Mouse (Mus musculus) hematopoietic stem cell, adult 5-6 weeks (primary cell): Measurements from ENCODE around the gene Fam187b. TPM values are rescaled to one million over a fixed set of nuclear protein-coding genes. Genes with fewer than 3 reads are reported as not detected.

ENCODE experiments used
- ATAC-seq, 2 experiments: fragments of 125-278 bp in 1 of 2; replicated peaks in 1 of 2; 2 replicates each; pipeline ENCODE4 v1.8.0; 2016 to 2017; ENCODE audit warnings: inconsistent platforms in 2 of 2, mild to moderate bottlenecking in 2 of 2, moderate number of reproducible peaks in 2 of 2, low read depth in 1 of 2, moderate TSS enrichment in 1 of 2; ENCODE audit not compliant: low FRiP score in 2 of 2, poor library complexity in 2 of 2, severe bottlenecking in 2 of 2, insufficient read depth in 1 of 2, low TSS enrichment in 1 of 2
- total RNA-seq: library from RNA; stranded (forward); fragments of 172-1452, 232-1000 nt; gene quantifications from 2 replicates; pipeline ENCODE4 v1.2.3, GENCODE M21; 2017

The Fam187b gene
- total RNA-seq, 1 experiment from 2014 or later: not detected

DNA sequence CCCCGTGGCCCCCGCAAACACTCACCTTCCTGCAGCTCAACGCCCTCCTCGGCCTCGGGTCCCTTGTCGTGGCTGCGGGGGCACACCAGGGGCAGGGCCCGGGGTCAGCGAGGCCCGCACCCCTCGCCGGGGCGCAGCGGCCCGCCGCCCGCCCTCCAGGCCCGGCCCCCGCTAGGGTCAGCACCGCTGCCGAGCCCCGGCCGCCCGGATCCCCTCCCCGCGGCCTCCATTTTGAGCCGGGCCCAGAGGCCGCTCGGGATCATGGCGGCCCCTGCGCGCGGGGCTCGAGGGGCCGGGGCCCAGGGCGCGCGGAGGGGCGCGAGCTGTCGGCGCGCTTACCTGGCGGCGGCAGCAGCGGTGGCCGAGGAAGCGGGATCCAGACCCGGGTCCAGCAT, 17.2 kb upstream of the Fam187b start:
- ATAC-seq: no peak

DNA sequence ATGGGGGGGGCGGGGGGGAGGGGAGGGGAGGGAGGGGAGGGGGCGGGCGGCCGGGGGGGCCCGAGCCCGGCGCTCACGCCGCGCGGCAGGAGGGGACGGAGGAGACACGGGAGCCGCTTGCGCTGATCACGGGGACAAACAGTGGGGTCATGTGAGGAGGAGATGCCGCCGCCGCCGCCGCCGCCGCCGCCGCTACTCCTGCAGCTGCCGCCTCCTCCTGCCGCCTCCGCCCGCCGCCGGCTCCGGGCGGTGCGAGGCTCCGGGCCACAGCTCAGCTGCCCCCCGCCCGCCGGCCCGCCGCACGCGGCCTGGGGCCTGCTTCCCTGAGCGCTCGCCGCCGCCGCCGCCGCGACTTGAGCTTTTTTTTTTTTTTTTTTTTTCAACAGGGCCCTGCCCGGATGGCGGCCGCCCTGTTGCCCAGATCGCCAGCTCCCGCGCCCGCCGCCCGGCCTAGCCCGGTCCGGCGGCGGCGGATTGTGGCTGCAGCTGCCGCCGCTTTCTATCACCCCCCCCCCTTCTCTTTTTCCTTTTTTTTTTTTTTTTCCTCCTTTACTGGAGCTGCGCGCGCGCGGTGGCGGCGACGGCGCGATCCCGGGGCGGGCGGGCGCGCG, 16.7 kb upstream of the Fam187b start, which contains the start of gene Usf2:
Usf2 (minus strand) TSS at position 48 of the 611 bp plus-strand sequence.
- ATAC-seq: peak; percentile 47 to 64; a peak in 3 of 4 replicates

DNA sequence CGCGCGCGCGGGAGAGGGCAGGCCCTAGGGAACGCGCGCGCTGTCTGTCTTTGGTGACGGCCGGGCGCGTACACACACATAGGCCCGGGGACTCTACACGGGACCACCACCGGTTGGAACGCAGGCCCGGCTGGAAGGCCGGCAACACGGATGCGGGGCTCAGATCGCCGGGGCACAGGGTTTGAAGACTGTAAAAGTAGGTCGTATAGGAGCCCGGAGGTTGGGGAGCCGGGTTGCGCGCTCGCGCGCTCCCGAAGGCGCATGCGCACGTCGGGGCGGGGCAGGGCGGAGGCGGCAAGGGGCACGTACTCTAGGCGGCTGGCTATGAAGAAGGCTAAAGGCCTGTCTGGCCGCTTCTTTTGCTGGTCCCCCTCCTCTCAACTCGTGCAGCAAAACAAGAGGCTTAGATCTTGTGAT, 16.2 kb upstream of the Fam187b start:
- peak; percentile 30 to 54 for ATAC-seq

- ATAC-seq: no peak
Measured at GRCm38 (mm10) chr7:30958109-30958865, 15.3 kb upstream of the Fam187b start.

DNA sequence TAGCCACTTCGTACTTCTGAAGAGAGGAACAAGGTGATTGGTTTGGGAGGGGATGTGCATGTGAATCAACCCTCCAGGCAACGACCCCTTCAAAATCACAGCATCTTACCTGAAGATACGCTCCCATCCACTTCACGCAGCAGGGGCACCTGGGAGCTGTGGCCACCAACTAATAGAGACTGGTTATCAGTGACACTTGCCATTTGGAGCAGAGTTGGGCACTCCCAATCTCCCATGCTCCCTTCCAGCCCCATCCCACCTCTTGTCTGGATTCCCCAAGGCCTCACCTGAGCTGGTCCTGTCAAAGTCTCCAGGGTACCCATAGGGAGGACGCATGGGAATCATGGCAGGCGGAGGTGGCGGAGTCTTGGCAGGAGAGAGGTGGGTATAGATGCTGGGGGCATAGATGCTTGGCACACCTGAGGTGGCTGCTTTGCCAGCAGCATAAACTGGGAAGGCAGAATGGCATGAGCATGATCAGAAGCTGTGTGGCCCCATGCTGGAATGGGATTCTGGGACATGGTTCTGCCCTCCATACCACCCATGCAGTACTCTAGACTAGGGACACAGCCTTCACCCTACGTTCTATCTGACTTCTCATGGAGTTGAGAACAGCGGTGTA, 14.6 kb upstream of the Fam187b start:
- no peak for ATAC-seq

GRCm38 (mm10) chr7:30959786-30960349, 13.7 kb upstream of the Fam187b start:
- ATAC-seq: no peak

GRCm38 (mm10) chr7:30962862-30963261, 10.7 kb upstream of the Fam187b start:
- no peak for ATAC-seq

DNA sequence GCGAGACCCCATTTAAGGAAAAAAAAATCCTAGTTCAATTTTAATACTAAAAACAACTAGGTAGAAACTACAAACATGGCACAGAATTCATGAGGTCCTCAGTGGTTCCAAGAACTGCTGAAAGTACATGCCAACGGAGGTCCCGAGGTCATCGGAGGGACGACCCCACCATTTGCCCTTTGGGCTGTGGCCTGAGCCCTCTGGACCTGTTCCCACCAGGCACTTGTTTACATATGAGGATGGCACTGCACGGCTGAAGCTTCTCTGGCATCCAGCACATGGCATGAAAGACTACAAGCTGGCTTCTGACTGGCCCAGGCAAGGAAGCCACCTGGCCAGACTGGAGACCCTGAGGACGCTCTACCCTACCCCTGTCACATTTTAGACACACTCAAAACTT, 9.2 kb upstream of the Fam187b start:
- ATAC-seq: no peak

GRCm38 (mm10) chr7:30965677-30966076, 7.9 kb upstream of the Fam187b start:
- ATAC-seq: no peak

DNA sequence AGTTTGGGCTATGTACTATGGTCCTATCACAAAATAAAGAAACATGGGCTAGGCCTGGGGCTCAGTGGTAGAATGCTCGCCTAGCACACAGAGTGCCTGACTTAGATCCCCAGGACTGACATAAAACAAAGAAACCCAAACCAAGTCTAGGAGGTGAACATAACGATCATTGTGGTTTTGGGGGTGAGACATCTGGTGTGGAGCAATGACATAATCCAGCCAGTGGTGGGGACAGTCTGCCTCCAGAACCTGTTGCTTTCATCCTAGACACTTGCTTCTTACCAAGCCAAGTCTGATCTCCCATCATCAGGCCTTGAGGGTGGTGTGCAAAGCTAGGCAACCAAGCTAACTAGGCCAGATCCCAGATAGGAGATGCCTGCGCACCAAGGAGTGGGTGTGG, 6.9 kb upstream of the Fam187b start:
- peak; percentile 29 to 44; a peak in 1 of 4 replicates for ATAC-seq

DNA sequence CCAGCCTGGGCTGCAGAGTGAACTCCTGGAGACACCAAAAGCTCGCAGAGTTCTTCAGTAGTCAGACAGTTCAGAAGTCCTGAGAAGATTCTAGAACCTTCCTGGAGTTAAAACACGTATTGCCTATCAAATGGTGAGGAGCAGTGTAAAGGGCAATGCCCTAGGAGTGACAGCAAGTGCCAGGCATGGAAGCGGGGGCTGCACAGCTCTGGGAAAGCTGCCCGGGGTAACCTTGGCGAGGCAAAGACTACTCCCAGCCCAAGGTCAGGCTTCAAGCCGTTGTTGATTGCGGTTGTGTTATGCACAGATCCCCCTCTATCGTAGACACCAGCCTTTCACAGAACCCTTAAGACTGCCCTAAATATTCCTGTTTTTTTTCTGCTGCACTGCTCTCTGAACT, 5.0 kb upstream of the Fam187b start:
- ATAC-seq: no peak

DNA sequence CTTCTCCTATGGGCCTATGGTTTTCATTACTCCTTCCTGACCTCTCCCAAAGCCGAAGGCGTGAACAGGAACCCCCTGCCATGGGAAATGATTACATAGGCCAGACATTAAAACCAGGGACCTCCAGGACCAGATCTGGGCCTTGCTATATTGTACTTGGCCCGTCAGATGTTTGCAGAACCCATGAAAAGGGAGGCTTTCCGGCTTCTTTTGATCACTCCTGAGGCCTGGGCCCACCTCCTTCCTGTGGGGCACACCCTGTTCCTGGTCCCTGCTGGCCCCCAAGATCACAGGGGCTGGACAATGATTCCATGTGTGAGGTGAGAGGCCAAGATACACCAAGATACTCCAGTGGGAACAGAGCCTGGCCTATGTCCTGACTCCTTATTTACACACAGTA, 4.4 kb upstream of the Fam187b start:
- no peak for ATAC-seq

DNA sequence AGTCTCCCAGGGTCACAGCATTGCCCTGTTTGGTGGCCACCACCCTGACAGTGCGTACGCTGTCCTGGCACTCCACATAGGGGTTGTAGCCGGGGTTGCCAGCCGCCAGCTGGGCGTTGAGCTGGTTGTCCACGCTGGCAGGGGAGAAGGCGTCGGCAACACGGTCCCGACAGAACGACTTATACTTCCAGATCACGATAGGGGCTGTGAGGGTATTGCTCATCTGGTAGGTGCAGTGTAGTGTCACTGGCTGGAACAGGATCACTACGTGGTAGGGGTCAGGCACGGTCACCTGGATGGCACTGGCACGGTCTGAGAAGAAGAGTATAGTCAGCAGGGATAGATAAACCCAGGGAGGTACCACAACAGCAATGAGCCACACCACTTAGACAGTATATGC, 1.7 kb upstream of the Fam187b start:
- no peak for ATAC-seq

DNA sequence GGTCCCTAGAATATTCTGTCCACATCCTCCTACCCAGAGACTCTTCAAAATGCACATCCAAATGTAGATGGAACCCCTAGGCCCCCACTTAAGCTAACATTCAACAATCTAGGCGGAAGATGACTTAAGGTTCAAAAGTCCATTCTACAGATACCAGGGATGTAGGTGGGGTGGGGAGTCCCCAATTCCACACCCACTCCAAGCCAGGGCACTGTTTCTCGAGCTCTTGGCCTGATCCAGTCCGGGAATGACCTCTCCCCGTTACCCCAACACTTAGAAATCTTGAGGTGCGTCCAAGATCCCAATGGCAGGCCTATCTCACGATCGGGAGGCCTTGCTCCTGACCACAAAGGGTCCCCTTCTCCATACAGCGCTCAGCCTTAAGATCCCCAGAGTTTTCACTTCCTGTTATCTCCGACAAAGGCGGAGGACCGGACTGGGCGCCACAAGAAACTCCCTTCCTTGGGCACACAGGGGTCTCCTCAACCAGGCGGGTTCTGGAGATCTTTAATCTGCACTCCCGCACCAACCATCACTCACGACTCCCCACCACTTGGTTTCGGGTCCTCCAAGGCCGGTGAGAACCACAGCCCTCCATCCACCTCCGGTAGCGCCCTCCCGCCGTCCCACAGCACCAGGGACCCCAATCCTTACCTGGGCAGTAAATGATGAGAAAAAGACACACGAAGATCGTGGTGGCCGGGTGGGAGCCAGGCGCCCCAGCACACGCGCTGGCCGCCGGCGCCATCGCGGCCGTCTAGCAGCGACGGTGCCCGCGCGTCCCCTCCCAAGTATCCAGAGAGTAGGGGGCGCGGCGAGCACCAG, 952 bp upstream of the Fam187b start:
- no peak for ATAC-seq

DNA sequence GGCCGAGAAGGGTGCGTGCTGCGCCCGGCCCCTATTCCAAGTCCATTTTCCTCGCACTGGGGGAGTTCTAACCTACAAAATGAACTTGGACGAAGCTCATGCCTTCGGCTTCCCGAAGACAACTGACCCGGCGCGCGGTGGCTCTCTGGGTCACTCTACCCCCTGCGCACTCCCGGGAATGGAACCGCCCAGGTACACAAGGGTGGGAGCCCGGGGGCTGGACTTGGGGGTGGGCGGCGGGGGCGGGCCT, 414 bp upstream of the Fam187b start, which contains the start of gene Lsr:
Lsr (minus strand) TSS at position 214 of the 250 bp plus-strand sequence.
- no peak for ATAC-seq

- ATAC-seq: no peak
Measured at GRCm38 (mm10) chr7:30981703-30982102, 8.1 kb downstream of the Fam187b start.

DNA sequence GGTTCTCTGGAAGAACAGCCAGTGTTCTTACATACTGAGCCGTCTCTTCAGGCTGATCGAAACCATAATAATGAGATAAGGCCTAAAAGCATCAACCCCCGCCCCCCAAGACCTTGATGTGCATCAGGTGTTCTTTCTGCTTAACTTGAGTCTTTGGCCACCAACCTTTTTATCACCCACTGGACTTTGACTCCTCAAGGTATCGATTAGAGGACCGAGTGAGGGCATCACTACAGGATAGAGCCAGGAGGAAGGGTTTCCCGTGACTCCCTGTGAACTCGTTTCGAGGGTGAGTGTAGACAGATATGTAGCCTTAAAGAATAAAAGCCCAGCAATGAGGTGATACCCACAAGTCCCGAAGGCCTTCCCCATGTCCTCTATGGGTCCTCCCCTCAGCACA, 11.8 kb downstream of the Fam187b start:
- ATAC-seq: no peak
